Mouse (Mus musculus) erythroblast, embryonic 14.5 days (primary cell): ENCODE data around the gene Arhgap22.

Experiments used
- GATA1 ChIP-seq: IDR thresholded peaks from 2 replicates; pipeline ENCODE4 v1.6.1; 2012; ENCODE audit warnings: low read length, inconsistent platforms, mixed read lengths
- TAL1 ChIP-seq: IDR thresholded peaks from 3 replicates; pipeline ENCODE4 v1.6.1; 2012; ENCODE audit warnings: low read length, inconsistent platforms, mixed read lengths

GRCm38 (mm10) chr14:33358891-33359290, 145.1 kb downstream of the Arhgap22 start:
- TF ChIP-seq GATA1 = no peak
- no peak for TF ChIP-seq TAL1
